Mouse (Mus musculus): ENCODE data around the gene Coq8b. TPM values are rescaled to one million over a fixed set of nuclear protein-coding genes. Genes with fewer than 3 reads are reported as not detected.
A peak's percentile ranks its signal among the peaks of the same experiment; 100 is the strongest.

Gene Coq8b
- 23.8 and 24.9 TPM in 2 replicates for polyA plus RNA-seq (2015; fragmentation: Nextera tagmentation; extraction: Ambion mirVana)

- no peaks in the 10 kb centered on the region for H3K9me3 ChIP-seq
- peaks cover 10% of the 10 kb centered on the region for H3K36me3 ChIP-seq
- H3K27me3 ChIP-seq: no peaks in the 10 kb centered on the region
- H3K27ac ChIP-seq: peak within 1 kb of the TSS; percentile 90
- H3K9ac ChIP-seq: peak within 1 kb of the TSS; percentile 72
- WGBS: under 1% methylated on average over 25 of the region's 25 CpGs
- peaks cover 30% of the 10 kb centered on the region for H3K4me1 ChIP-seq (replicated peaks)
- peak within 1 kb of the TSS; percentile 81 for H3K4me2 ChIP-seq
- H3K4me3 ChIP-seq: peak within 1 kb of the TSS; percentile 54
- ATAC-seq (ENCODE audit: low FRiP score): peak; percentile 93
These were observed at the start of gene Coq8b for GRCm38 (mm10) chr7:27232781-27233281. Gene Coq8b, plus strand, starts transcription at chr7:27233023.

- Histone ChIP-seq H3K36me3 (peaks cover 75% of the 10 kb centered on the region), H3K4me1 (replicated peaks) (peaks cover 4% of the 10 kb centered on the region), H3K9me3 (no peaks in the 10 kb centered on the region), H3K9ac (no peak overlapping the region), H3K4me2 (no peak overlapping the region), H3K4me3 (no peak overlapping the region), H3K27me3 (no peaks in the 10 kb centered on the region), H3K27ac (no peak overlapping the region)
- ATAC-seq (ENCODE audit: low FRiP score): no peak
- 77% methylated on average over 3 of the region's 3 CpGs for WGBS
These were observed 47.9 kb upstream of the Coq8b start for GRCm38 (mm10) chr7:27184964-27185363.

- WGBS: 94% methylated on average over 5 of the region's 5 CpGs
- Histone ChIP-seq H3K4me2 (no peak overlapping the region), H3K4me3 (no peak overlapping the region), H3K9me3 (no peaks in the 10 kb centered on the region), H3K9ac (no peak overlapping the region), H3K4me1 (replicated peaks) (no peaks in the 10 kb centered on the region), H3K27me3 (no peaks in the 10 kb centered on the region), H3K27ac (no peak overlapping the region), H3K36me3 (peaks cover 86% of the 10 kb centered on the region)
- no peak for ATAC-seq (ENCODE audit: low FRiP score)
These were observed 46.8 kb upstream of the Coq8b start for GRCm38 (mm10) chr7:27185986-27186385.

- WGBS: 98% methylated on average over 10 of the region's 10 CpGs
- ATAC-seq (ENCODE audit: low FRiP score): no peak
- Histone ChIP-seq H3K9ac (no peak overlapping the region), H3K27ac (no peak overlapping the region), H3K4me1 (replicated peaks) (peaks cover 20% of the 10 kb centered on the region), H3K36me3 (peaks cover 94% of the 10 kb centered on the region), H3K4me2 (no peak overlapping the region), H3K9me3 (no peaks in the 10 kb centered on the region), H3K27me3 (no peaks in the 10 kb centered on the region), H3K4me3 (no peak overlapping the region)
These were observed 43.4 kb upstream of the Coq8b start for GRCm38 (mm10) chr7:27189271-27189931.

GRCm38 (mm10) chr7:27192434-27192833 lies 40.4 kb upstream of the Coq8b start:
- Histone ChIP-seq H3K9me3 (no peaks in the 10 kb centered on the region), H3K27ac (no peak overlapping the region), H3K27me3 (no peaks in the 10 kb centered on the region), H3K4me2 (no peak overlapping the region), H3K4me1 (replicated peaks) (peaks cover 33% of the 10 kb centered on the region), H3K4me3 (no peak overlapping the region), H3K9ac (no peak overlapping the region), H3K36me3 (peaks cover 64% of the 10 kb centered on the region)
- 96% methylated on average over 5 of the region's 5 CpGs for WGBS
- no peak for ATAC-seq (ENCODE audit: low FRiP score)

GRCm38 (mm10) chr7:27193731-27194130 lies 39.1 kb upstream of the Coq8b start:
- 0 out of 2 replicates have a peak overlapping the region, but pooled peaks have one; percentile 4 for H3K4me3 ChIP-seq

GRCm38 (mm10) chr7:27195681-27196611 lies 36.9 kb upstream of the Coq8b start, which contains the start of the genes BC024978 and Snrpa:
Gene BC024978, plus strand, starts transcription at chr7:27195781.
Gene Snrpa, minus strand, starts transcription at chr7:27196271.
- Histone ChIP-seq H3K9me3 (no peaks in the 10 kb centered on the region), H3K36me3 (peaks cover 38% of the 10 kb centered on the region), H3K27me3 (no peaks in the 10 kb centered on the region), H3K4me1 (replicated peaks) (peaks cover 33% of the 10 kb centered on the region), H3K9ac (peak within 1 kb of the TSS; percentile 87), H3K4me3 (peak within 1 kb of the TSS; percentile 78), H3K27ac (peak within 1 kb of the TSS; percentile 98), H3K4me2 (peak within 1 kb of the TSS; percentile 95)
- WGBS: under 1% methylated on average over 63 of the region's 64 CpGs
- ATAC-seq (ENCODE audit: low FRiP score): peak; percentile 99

More at GRCm38 (mm10) chr7:27193731-27194130, 39.1 kb upstream of the Coq8b start:
- Histone ChIP-seq H3K4me1 (replicated peaks) (peaks cover 33% of the 10 kb centered on the region), H3K9me3 (no peaks in the 10 kb centered on the region), H3K27me3 (no peaks in the 10 kb centered on the region), H3K36me3 (peaks cover 53% of the 10 kb centered on the region), H3K4me2 (peak overlapping the region; percentile 95), H3K27ac (no peak overlapping the region), H3K9ac (peak overlapping the region; percentile 35; the same call in 1 of the 2 replicates)
- ATAC-seq (ENCODE audit: low FRiP score): no peak
- WGBS: 86% methylated on average over 4 of the region's 4 CpGs

GRCm38 (mm10) chr7:27197136-27197535 lies 35.7 kb upstream of the Coq8b start:
- no peak overlapping the region for H3K27ac ChIP-seq
- no peaks in the 10 kb centered on the region for H3K27me3 ChIP-seq
- peaks cover 31% of the 10 kb centered on the region for H3K36me3 ChIP-seq
- H3K4me3 ChIP-seq: no peak overlapping the region
- 81% methylated on average over 3 of the region's 3 CpGs for WGBS
- peaks cover 33% of the 10 kb centered on the region for H3K4me1 ChIP-seq (replicated peaks)
- ATAC-seq (ENCODE audit: low FRiP score): no peak
- no peak overlapping the region for H3K9ac ChIP-seq
- H3K9me3 ChIP-seq: no peaks in the 10 kb centered on the region
- peak overlapping the region; percentile 95; the same call in 1 of the 2 replicates for H3K4me2 ChIP-seq

- no peak overlapping the region for H3K27ac ChIP-seq
- no peak overlapping the region for H3K4me3 ChIP-seq
- WGBS: 92% methylated on average over 8 of the region's 8 CpGs
These were observed 35.2 kb upstream of the Coq8b start for GRCm38 (mm10) chr7:27197634-27198033.

GRCm38 (mm10) chr7:27198355-27198754 lies 34.5 kb upstream of the Coq8b start:
- H3K27me3 ChIP-seq: no peaks in the 10 kb centered on the region
- no peak for ATAC-seq (ENCODE audit: low FRiP score)

More at GRCm38 (mm10) chr7:27197634-27198033, 35.2 kb upstream of the Coq8b start:
- no peak overlapping the region for H3K4me2 ChIP-seq
- no peak for ATAC-seq (ENCODE audit: low FRiP score)
- no peak overlapping the region for H3K9ac ChIP-seq
- H3K4me1 ChIP-seq (replicated peaks): peaks cover 30% of the 10 kb centered on the region
- peaks cover 31% of the 10 kb centered on the region for H3K36me3 ChIP-seq
- H3K9me3 ChIP-seq: no peaks in the 10 kb centered on the region
- H3K27me3 ChIP-seq: no peaks in the 10 kb centered on the region

GRCm38 (mm10) chr7:27198779-27199178 lies 34.0 kb upstream of the Coq8b start:
- H3K4me2 ChIP-seq: no peak overlapping the region
- no peak for ATAC-seq (ENCODE audit: low FRiP score)
- no peak overlapping the region for H3K27ac ChIP-seq
- H3K4me1 ChIP-seq (replicated peaks): peaks cover 19% of the 10 kb centered on the region
- peaks cover 31% of the 10 kb centered on the region for H3K36me3 ChIP-seq
- WGBS: 96% methylated on average over 8 of the region's 8 CpGs
- H3K4me3 ChIP-seq: no peak overlapping the region
- no peaks in the 10 kb centered on the region for H3K27me3 ChIP-seq
- no peaks in the 10 kb centered on the region for H3K9me3 ChIP-seq
- no peak overlapping the region for H3K9ac ChIP-seq

More at GRCm38 (mm10) chr7:27198355-27198754, 34.5 kb upstream of the Coq8b start:
- H3K4me3 ChIP-seq: no peak overlapping the region
- no peaks in the 10 kb centered on the region for H3K9me3 ChIP-seq
- H3K4me1 ChIP-seq (replicated peaks): peaks cover 23% of the 10 kb centered on the region
- H3K9ac ChIP-seq: no peak overlapping the region
- H3K36me3 ChIP-seq: peaks cover 31% of the 10 kb centered on the region
- no peak overlapping the region for H3K4me2 ChIP-seq
- H3K27ac ChIP-seq: no peak overlapping the region
